In the genomic region with DNA sequence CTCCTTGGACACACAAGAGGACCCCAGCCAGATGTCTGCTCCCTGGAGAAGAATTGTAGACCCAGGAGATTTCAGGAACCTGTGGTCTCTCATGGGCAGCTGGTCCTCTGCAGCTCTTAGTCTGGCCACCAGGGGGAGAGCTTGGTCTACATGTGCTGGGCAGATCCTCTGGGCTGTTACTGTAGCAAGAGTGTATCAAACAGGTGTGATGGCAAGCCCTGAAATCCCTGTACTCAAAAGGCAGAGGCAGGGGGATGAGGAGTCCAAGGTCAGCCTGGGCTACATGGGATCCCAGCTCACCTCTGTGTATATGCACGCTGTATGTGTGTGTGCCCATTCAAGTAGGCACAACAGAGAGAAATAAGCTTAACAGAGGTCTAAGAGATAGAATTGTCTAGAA, we compare ENCODE assay signal across 9 mouse cellular contexts. TPM values are rescaled to one million over a fixed set of nuclear protein-coding genes. Genes with fewer than 3 reads are reported as not detected.
DNase-seq lines count a peak whose midpoint lies in the region; ATAC-seq and TF ChIP-seq lines count a peak whose summit lies in the region.
"Had no signal": no experiment of that assay in that cellular context is flagged by ENCODE, and none has a peak within 500 bp of the region (broad histone marks: within the 10 kb centered on the region; RNA-seq: fewer than 3 reads in every experiment).

No protein-coding gene starts in this region.

- no peaks in the 10 kb centered on the region for H3K27me3 ChIP-seq in ES-Bruce4 (ENCODE audit: control insufficient read depth, insufficient read depth, low read length, poor library complexity, severe bottlenecking)
- H3K27me3 ChIP-seq in forebrain, embryonic 14.5 days (replicated peaks; ENCODE audit: control insufficient read depth, insufficient read depth, low read length): no peaks in the 10 kb centered on the region
- H3K27me3 ChIP-seq in lung, embryonic 15.5 days: no peaks in the 10 kb centered on the region
- H3K27me3 ChIP-seq: limb, embryonic 12.5 days had no signal

- H3K4me3 ChIP-seq in ES-Bruce4 (ENCODE audit: low read depth, low read length): no peak overlapping the region
- H3K4me3 ChIP-seq in brown adipose tissue, adult 24 weeks (ENCODE audit: insufficient read depth, low read depth, low read length): no peak overlapping the region
- H3K4me3 ChIP-seq in forebrain, embryonic 14.5 days (ENCODE audit: low read depth, low read length): no peak overlapping the region
- no peak overlapping the region for H3K4me3 ChIP-seq in lung, embryonic 15.5 days
- H3K4me3 ChIP-seq: limb, embryonic 12.5 days had no signal

- H3K9ac ChIP-seq in ES-Bruce4 (ENCODE audit: low read depth, poor library complexity, severe bottlenecking): no peak overlapping the region
- H3K9ac ChIP-seq in forebrain, embryonic 14.5 days (ENCODE audit: low read length): no peak overlapping the region
- H3K9ac ChIP-seq in lung, embryonic 15.5 days: no peak overlapping the region
- H3K9ac ChIP-seq: limb, embryonic 12.5 days had no signal

- no peak overlapping the region for H3K4me2 ChIP-seq in forebrain, embryonic 14.5 days (ENCODE audit: low read length)
- H3K4me2 ChIP-seq in lung, embryonic 15.5 days: no peak overlapping the region
- H3K4me2 ChIP-seq: limb, embryonic 12.5 days had no signal

- intact Hi-C loops in heart, postnatal 10 days (cut with DNase I): loop anchor here (1.0 kb wide), 2 partner anchors 139 to 168 kb away; no protein-coding TSS in a partner anchor

- H3K9me3 ChIP-seq in ES-Bruce4 (replicated peaks; ENCODE audit: control insufficient read depth, insufficient read depth, low read length, poor library complexity, severe bottlenecking): no peaks in the 10 kb centered on the region
- H3K9me3 ChIP-seq in forebrain, embryonic 14.5 days (replicated peaks; ENCODE audit: control insufficient read depth, low read length): no peaks in the 10 kb centered on the region
- H3K9me3 ChIP-seq in lung, embryonic 15.5 days: no peaks in the 10 kb centered on the region
- H3K9me3 ChIP-seq: limb, embryonic 12.5 days had no signal

- H3K36me3 ChIP-seq in ES-Bruce4 (ENCODE audit: control insufficient read depth, insufficient read depth, low read length, poor library complexity, severe bottlenecking): no peaks in the 10 kb centered on the region
- no peaks in the 10 kb centered on the region for H3K36me3 ChIP-seq in forebrain, embryonic 14.5 days (ENCODE audit: control insufficient read depth, insufficient read depth, low read length)
- no peaks in the 10 kb centered on the region for H3K36me3 ChIP-seq in lung, embryonic 15.5 days
- H3K36me3 ChIP-seq: limb, embryonic 12.5 days had no signal

- ATAC-seq in forebrain, embryonic 14.5 days: peak; percentile 75; the same call in 1 of the 2 replicates
- ATAC-seq in lung, embryonic 15.5 days (ENCODE audit: borderline replicate concordance, extremely low read depth, low FRiP score, low TSS enrichment): 0 out of 2 replicates have a peak, but pooled peaks have one; percentile 9

- WGBS in forebrain, embryonic 14.5 days: 72% methylated on average over 1 of the region's 1 CpGs
- 73% methylated on average over 1 of the region's 1 CpGs for WGBS in lung, embryonic 15.5 days

- no peaks in the 10 kb centered on the region for H3K4me1 ChIP-seq in ES-Bruce4 (ENCODE audit: control insufficient read depth, insufficient read depth, low read length)
- H3K4me1 ChIP-seq in brown adipose tissue, adult 24 weeks (ENCODE audit: control insufficient read depth, insufficient read depth, insufficient read length, low read length): peaks cover 53% of the 10 kb centered on the region
- no peaks in the 10 kb centered on the region for H3K4me1 ChIP-seq in forebrain, embryonic 14.5 days (ENCODE audit: control insufficient read depth, insufficient read depth, low read length)
- peaks cover 77% of the 10 kb centered on the region for H3K4me1 ChIP-seq in lung, embryonic 15.5 days

- peak; percentile 87 for DNase-seq in forebrain, embryonic 14.5 days (ENCODE audit: low spot score)
- DNase-seq in heart, postnatal 10 days: peak; percentile 87 to 92
- peak; percentile 88 for DNase-seq in layer of hippocampus, adult 11-12 months (ENCODE audit: low spot score)
- DNase-seq in retina, embryonic 14.5 days (ENCODE audit: low spot score): peak; percentile 92
- peak; percentile 78 for DNase-seq in thymus, postnatal 4 days

- TF ChIP-seq CTCF in ES-Bruce4 (IDR thresholded peaks at IDR 0.05; ENCODE audit: low read depth, low read length): peak; percentile 95

- no peak for TF ChIP-seq EP300 in ES-Bruce4 (IDR thresholded peaks at IDR 0.05; ENCODE audit: insufficient read depth, low read depth, low read length)

- no peak overlapping the region for H3K27ac ChIP-seq in ES-Bruce4 (ENCODE audit: insufficient read depth, low read length)
- H3K27ac ChIP-seq in brown adipose tissue, adult 24 weeks (replicated peaks; ENCODE audit: low read depth, low read length): 0 out of 2 replicates have a peak overlapping the region, but pooled peaks have one; percentile 40
- H3K27ac ChIP-seq in forebrain, embryonic 14.5 days (ENCODE audit: low read depth, low read length): no peak overlapping the region
- H3K27ac ChIP-seq in lung, embryonic 15.5 days: no peak overlapping the region
- H3K27ac ChIP-seq: limb, embryonic 12.5 days had no signal

- no peak for TF ChIP-seq POLR2A in ES-Bruce4 (IDR thresholded peaks at IDR 0.05; ENCODE audit: insufficient read depth, low read length)

RNA-seq across cellular contexts. Expression of a gene that starts 59.0 kb away (rescaled TPM):
- 30.3 and 31.7 TPM in 2 replicates for polyA plus RNA-seq in ES-Bruce4 (2011; ENCODE audit: insufficient read depth, insufficient read length, low read depth, missing spikeins)
- 51.1 and 77.2 TPM in 2 replicates for polyA plus RNA-seq in brown adipose tissue, adult 24 weeks (2012; ENCODE audit: insufficient read depth, insufficient read length, missing spikeins)
- 19.1 and 27.1 TPM in 2 replicates for polyA plus RNA-seq in forebrain, embryonic 14.5 days (2014; fragmentation: Nextera tagmentation; extraction: Ambion mirVana)
- 100 to 1,000 TPM; 697 to 713 TPM for total RNA-seq in heart, postnatal 10 days (2021)
- polyA plus RNA-seq in lung, embryonic 15.5 days (2015; fragmentation: Nextera tagmentation; extraction: Ambion mirVana): 121 and 126 TPM in 2 replicates

RNA-seq across cellular contexts. Expression of a gene that starts 59.1 kb away (rescaled TPM):
- 56.3 TPM in 2 replicates for polyA plus RNA-seq in ES-Bruce4 (2011; ENCODE audit: insufficient read depth, insufficient read length, low read depth, missing spikeins)
- polyA plus RNA-seq in brown adipose tissue, adult 24 weeks (2012; ENCODE audit: insufficient read depth, insufficient read length, missing spikeins): 142 and 186 TPM in 2 replicates
- polyA plus RNA-seq in forebrain, embryonic 14.5 days (2014; fragmentation: Nextera tagmentation; extraction: Ambion mirVana): 77.9 and 91.4 TPM in 2 replicates
- 1,000 to 10,000 TPM; 1,260 to 1,378 TPM for total RNA-seq in heart, postnatal 10 days (2021)
- polyA plus RNA-seq in lung, embryonic 15.5 days (2015; fragmentation: Nextera tagmentation; extraction: Ambion mirVana): 335 and 360 TPM in 2 replicates
